Mouse (Mus musculus): ENCODE data around the gene Arl8b.
"Not testable (repeated sequence)": the region's sequence is repeated elsewhere in the genome, so short reads cannot be mapped to it uniquely, and the experiment has no call there.

Arl8b gene

DNA sequence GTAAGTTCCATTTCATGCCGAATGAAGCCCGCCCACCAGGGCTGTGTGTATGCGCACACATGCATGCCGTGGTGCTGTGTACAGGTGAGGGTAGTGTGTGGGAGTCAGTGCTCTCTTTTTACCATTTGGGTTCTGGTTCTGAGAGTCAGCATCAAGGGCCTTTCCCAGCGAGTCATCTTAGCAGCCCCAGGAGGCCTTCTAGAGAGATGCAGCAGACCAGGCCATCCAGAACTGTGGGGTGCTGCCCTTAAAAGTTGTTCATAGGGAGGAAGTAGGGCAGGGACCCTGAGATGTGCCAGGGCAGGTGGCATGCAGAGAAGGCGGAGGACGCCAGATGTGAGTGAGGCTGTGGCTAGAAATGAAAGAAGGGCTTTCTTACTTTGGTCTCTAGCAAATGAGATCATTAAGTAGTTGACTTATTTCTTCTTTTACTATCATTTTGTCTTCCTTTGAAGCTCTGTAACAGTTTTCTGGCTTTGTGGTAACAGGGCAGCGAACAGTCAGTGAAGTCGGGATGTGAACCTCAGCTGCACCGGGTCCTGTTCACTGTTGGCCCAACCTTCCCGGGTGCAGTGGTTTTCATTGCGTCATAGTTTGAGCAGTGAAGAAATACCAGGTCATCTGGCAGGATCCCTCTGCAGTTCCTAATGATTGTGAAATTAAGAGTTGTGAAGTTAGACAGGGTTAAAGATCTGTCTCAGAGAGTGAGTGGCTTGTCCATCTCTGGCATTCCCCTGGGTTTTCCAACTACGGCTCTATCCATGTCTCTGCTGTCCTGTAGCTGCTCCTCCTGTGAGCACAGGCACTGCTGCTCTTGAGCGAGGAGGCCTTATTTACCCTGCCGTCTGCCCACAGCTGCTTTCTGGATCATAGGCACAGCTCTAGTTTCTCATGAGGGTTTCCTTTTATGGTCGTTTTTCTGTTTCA, 53.1 kb downstream of the Arl8b start:
- no peak for DNase-seq (ENCODE audit: low spot score in 2 of 2)

DNA sequence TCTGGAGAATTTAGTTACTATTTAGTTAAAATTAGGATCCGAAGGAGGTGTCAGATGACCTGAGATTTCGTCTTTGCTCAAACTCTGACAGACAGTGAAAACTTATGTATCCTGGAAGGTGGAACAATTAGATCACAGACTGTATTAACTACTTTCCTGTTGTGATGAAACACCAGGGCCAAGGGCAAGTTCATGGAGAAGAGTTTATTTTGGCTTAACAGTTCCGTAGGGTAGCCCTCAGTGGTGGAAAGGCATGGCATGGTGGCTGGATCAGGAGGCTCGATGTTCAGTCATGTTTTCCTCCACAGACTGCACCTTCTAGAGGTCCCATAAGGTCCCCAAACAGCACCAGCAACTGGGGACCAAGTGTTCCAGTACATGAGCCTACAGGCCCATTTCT, 54.2 kb downstream of the Arl8b start:
- DNase-seq (ENCODE audit: low spot score in 2 of 2), result no peak

DNA sequence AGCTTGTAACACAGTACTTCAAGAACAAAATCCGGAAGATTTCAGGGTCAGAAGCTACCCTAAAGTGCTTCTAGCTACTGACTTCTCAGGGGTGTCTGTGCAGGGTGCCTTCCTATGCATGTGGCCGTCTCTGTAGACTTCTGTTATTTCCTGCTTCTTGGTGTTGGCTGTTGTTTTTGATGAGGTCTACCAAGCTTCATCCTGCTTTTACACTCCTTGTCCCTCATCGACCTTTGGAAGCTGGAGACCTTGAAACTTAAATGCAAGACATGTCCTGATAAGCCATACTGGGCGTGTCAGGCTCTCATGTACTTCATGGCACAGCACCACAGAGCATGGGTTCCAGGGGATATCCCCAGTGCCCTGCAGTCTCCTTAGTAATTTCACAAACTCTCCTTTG, 55.1 kb downstream of the Arl8b start:
- no peak for DNase-seq (ENCODE audit: low spot score in 2 of 2)

DNA sequence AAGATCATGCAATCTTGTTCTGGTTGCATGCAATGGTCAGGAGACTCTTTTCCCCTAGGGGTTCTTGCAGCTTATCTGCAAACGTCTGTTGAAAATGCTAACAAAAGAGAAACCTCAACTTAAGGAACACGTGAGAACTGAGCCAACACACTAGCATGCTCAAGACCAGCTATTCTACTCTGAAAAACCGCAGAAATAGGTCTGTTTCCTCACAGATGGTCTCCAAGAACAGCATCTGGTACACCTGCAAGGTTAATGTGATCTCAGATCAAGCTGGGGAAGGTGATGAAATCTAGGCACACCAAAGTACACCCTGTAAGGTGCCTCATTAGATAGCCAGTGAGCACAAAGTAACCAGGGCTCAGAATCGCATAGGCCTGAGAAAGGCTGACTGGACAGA, 56.5 kb downstream of the Arl8b start:
- DNase-seq (ENCODE audit: low spot score in 2 of 2), result no peak

DNA sequence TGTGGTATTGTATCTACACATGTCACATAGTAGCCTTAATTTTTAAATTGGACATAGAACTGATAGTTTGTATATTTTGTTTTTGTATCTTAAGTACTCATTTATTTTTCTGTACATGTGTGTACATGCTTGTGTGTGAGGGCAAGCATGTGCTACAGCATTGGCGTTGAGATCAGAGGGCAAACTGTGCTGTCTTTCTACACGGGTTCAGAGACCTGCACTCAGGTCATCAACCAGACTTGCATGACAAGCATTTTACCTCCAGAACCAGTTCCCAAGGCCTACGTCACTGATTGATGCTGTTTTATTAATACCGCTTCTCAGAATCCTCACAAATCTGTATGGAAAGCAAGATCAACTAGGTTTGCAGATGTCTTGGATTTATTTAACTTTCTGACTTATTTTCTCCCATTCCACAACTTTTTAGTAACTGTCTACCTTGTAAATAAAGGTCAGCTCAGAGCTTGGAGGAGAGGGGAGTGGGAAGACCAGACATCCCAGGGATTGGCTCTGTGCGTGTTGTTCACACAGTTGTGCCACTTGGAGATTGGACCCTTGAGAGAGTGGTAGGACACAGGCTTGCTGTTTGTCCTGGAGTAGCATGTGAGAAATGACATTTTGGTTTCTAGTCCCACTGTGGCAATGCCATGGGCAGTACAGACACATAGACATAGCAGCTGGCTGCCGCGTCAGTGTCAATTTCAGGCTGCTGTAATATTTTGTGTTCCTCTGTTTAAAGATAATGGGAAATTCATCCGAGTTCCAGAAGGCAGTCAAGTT, 58.2 kb downstream of the Arl8b start:
- DNase-seq (ENCODE audit: low spot score in 2 of 2), result no peak

DNA sequence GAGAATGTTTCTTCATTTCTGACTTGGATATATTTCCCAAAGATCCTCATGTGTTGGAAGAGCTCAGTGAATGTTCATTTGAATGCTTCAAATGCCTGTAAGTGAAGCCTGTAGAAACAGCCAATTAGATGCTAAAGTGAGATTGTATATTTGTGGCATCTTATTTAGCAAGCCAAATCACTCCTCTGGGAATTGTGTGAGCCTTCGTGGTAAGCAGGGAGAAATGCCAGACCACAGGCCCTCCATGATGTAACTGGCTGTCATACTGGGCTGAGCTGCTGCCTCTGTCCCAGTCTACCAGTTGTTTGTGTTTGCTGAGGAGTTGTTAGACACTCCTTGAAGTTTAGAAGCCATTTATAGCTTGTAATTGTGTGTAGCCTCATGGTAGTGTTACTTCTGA, 60.8 kb downstream of the Arl8b start:
- DNase-seq (ENCODE audit: low spot score in 2 of 2), result no peak

DNA sequence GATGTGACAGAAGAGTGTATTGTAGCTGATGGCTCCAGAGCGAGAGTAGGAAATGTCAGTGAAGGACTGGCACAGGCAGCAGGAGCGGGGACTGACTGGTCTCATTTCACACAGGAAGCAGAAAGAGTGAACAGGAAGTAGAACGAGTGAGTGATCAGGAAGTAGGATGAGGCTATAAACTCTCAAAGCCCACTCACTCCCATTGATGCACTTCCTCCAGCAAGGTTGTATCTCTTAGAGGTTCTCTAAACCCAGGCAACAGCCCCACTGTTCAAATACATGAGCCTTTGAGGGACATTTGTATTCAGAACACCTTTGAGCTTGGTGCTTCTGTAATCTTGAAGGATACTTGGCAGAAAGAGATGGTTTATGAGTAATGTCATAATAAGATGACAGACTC, 61.2 kb downstream of the Arl8b start:
- no peak for DNase-seq (ENCODE audit: low spot score in 2 of 2)

DNA sequence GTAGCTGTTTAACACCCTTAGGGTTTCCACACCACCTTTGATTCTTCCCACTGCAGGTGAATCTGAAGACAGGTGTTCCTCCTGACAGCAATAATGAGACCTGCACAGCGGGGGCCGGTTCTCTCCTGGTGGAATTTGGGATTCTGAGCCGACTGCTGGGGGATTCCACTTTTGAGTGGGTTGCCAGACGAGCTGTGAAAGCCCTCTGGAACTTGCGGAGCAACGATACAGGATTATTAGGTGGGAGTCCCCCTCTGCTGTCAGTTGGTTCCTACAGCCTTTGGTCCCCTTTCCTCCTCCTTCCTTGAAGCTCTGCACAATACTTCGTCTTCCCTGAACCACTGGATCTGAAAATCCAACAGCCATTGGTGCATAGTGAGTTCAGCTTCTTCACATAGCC, 61.9 kb downstream of the Arl8b start:
- no peak for DNase-seq (ENCODE audit: low spot score in 2 of 2)

DNA sequence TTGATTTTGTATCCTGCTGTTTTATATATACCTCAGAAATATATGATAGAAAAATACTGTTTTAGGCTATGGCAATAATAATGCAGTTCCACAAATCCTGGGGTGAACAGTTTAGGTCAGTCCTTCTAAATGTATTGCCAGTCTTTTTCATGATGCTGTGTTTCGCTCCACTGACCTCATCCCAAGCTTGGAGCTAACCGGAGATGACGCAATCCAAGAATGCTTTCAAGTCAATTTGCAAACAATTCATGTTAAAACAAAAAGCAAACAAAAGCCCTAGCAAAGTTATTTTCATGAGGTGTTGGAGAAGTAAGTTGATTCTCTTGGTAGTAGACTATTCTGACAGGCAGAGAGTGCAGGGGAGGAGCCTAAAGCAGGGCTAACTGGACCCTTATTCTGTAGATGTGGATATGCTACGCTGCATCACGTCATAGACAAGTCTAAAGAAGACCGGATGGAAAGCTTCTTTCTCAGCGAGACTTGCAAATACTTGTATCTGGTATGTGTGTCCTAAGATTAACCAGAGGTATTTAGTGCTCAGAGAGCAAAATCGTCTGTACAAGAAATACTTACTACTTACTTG, 69.3 kb downstream of the Arl8b start:
- no peak for DNase-seq (ENCODE audit: low spot score in 2 of 2)

DNA sequence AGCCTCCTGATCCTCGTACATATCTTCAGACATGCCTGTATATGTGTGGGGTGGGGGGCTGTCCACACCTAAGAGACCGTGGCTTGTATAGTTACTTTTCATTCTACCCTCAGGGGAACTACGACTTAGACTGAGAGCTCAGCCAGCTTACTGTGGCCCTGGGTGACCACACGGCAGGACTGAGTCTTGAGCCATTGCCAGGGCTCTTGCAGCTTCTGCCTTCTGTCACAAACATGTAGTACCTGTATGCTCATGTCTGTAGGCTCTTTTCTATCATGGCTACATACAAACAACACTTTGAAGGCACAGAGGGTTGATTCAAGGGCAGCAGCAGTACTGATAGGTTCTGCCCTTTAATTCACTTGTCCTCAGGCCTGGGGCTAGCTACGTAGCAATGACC, 70.1 kb downstream of the Arl8b start:
- no peak for DNase-seq (ENCODE audit: low spot score in 2 of 2)

DNA sequence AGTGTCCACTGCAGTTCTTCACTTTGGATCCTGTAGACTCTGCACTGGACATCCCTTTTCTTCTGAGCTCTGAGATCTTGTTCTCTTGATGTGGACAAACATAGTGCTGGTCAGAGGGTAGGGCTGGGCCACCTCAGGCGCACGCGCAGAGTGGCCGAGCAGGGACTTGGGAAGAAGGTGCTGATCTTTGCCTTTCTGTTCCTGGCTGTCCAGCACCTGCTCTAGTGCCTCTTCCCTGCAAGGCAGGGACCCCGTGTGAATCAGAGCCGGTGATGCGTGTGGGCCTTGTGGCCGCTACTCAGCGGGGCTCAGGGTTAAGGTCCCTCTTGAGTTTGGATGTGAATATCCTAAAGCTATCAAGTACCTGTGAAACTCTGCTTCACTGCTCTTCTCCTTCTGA, 75.7 kb downstream of the Arl8b start:
- DNase-seq (ENCODE audit: low spot score in 2 of 2), result no peak

DNA sequence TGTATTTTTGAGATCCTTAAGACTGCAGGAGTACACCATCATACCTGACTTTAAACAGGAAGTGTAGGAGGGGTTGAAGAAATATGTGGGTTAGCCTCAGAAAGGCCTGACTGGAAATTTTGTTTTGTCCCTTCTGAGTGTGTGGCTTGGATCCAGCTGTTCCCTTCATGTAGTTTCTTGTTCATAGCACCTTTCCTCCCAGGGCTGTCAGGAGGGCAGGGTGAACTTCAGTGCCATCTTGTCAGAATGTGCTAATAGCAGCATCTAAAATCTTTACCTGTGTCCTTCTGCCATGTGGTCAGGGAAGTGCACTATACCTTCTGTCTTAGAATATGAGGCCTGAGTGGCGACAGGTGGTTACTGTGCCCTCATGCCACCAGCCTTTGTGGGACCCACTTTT, 78.3 kb downstream of the Arl8b start:
- DNase-seq (ENCODE audit: low spot score in 2 of 2), result no peak

DNA sequence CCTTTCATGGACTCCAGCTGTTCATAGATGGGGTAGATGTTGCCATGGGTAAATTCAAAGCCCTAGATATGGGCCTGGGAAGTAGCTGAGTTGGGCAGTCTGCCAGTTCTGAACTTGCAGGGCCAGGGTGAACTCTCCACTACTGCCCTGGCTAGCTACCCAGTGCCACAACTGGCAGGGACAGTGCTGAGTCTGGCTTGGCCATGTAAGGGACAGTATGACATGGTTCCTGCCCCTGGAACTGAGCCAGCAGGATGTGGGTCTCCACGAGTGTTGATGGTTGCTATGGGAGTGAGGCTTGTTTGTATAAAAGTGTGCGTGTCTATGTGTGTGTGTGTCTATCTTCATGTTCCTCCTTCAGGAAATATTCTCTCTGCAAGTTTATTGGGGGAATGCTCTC, 79.6 kb downstream of the Arl8b start:
- DNase-seq (ENCODE audit: low spot score in 2 of 2), result no peak

DNA sequence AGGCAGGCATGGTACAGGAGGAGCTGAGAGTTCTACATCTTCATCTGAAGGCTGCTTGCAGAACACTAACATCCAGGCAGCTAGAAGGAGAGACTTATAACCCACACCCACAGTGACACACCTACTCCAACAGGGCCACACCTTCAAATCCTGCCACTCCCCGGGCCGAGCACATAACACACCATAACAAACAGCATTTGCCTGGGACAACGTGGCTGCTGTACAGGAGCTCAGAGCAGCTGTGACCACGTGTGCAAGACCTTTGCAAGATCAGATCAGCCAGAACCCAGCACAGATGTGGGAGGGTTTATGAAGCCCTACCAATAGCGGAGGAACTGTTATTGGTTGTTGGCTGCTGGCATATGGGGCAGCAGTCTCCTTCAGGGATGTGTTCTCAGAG, 83.4 kb downstream of the Arl8b start:
- no peak for DNase-seq (ENCODE audit: low spot score in 2 of 2)

DNA sequence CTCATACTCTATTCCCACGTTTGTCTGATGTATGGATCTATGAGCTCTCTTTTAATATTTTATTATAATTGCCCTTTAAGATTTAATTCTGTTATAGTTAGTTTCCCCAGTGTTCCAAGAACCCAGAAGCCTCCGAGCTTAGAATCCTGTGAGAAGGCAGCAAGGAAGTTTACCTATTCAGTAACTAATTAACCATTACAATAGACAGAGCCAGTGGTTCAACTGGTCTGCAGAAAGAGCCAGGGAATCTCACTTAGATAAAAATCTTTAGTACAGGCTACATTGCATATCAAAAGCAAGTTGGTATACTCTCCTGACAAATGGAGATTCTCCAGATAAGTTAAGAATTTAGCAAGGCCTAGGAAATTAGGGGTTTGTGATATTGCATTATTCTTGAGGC, 86.1 kb downstream of the Arl8b start:
- DNase-seq (ENCODE audit: low spot score in 2 of 2), result not testable (repeated sequence)

DNA sequence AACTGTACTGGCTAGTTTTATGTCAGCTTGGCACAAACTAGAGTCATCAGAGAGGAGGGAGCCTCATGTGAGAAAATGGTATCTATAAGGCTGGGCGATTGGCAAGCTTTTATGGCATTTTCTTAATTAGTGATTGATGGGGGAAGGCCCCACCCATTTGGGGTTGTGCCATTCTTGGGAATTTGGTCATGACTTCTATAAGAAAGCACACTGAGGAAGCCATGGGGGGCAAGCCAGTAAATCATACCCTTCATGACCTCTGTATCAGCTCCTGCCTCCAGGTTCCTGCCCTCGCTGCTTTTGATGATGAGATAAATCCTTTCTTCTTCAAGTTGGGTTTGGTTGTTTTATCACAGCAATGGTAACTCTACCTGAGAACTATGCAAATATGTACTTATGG, 87.5 kb downstream of the Arl8b start:
- no peak for DNase-seq (ENCODE audit: low spot score in 2 of 2)

DNA sequence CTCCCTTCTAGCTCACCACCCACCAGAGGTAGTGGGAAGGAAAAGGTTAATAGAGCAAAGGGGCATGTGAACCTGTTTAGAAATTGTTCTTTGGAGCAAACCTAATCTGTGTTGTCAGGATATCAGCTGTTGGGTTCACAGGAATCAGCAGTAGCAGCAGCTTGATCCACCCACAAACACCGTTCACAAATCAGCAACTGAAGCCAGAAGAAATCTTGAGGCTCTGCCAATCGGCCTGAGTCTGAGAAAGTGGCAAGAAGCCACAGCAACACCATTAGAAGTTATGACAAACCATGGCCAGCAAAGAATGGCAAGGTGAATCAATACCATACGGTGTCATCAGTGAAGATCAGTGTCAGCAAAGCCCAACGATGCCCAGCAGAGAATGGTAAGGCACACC, 88.4 kb downstream of the Arl8b start:
- DNase-seq (ENCODE audit: low spot score in 2 of 2), result no peak

Data from left cerebral cortex, adult 9 months (tissue).